Mouse (Mus musculus): Measurements from ENCODE around the gene Hs1bp3.

Hs1bp3 gene

GRCm38 (mm10) chr12:8301011-8301814, 12.0 kb upstream of the Hs1bp3 start:
- no peak for DNase-seq (ENCODE audit: low read depth, low spot score)

- no peak for DNase-seq (ENCODE audit: low read depth, low spot score)
These were observed 11.3 kb upstream of the Hs1bp3 start, which contains the start of gene Gdf7 for GRCm38 (mm10) chr12:8301841-8302431. Gdf7 (minus strand) TSS chr12:8301954.

DNA sequence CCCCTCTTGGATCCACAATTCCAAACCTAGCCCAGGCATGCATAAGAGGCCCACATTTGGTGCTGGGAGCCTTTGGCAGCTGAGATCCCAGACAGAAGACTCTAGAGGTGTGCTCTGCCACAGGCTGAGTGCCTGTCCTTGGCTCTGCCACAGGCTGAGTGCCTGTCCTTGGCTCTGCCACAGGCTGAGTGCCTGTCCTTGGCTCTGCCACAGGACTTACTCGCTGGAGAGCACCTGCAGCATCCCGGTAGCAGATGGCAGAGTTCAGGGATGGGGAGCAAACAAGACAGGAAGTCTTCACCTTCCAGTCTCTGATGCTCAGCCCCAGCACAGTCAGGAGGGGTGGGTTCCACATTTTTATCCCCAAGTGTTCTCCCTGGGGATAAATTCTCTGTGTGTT, 8.0 kb upstream of the Hs1bp3 start:
- DNase-seq (ENCODE audit: low read depth, low spot score): no peak

DNA sequence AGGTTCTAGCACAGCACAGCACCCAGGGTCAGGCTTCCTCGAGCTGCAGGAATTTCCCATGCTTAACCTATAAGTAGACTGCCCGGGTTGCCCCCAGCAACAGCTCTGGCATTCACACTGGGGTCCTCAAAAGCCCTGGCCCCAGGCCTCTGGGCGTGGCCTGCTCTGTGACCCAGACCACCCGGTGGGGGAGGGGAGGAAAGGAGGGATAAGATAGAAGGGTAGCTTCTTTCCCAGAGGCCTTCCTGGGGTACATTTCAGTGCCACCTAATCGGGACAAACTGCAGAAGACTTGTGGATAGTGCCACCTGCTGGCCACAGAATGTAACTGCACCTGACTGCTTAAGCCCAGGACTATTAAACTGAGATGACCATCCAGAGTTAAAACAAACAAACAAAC, 6.8 kb upstream of the Hs1bp3 start:
- peak; percentile 78 for DNase-seq (ENCODE audit: low read depth, low spot score)

- DNase-seq (ENCODE audit: low read depth, low spot score): peak; percentile 64
These were observed 6.3 kb upstream of the Hs1bp3 start for GRCm38 (mm10) chr12:8306910-8307309.

- DNase-seq (ENCODE audit: low read depth, low spot score): no peak
These were observed 2.2 kb upstream of the Hs1bp3 start for GRCm38 (mm10) chr12:8310992-8311391.

DNA sequence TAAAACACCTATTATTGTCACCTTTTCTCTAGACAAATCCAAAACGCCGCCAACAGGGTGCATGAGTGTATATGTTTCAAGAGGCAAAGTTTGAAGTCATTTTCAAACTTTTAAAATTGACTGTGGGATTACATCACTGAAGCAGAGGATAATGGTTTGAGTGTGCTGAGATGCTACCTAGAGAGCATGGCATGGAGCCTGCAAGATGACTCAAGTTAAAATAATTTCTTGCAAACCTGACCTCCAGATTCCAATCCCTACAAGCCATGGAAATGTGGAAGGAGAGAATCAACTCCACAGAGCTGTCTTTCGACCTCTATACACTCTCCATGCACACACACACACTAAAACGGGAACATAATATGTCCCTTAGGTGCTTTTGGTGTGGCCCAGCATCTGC, 966 bp upstream of the Hs1bp3 start:
- DNase-seq (ENCODE audit: low read depth, low spot score): no peak

- no peak for DNase-seq (ENCODE audit: low read depth, low spot score)
These were observed 541 bp downstream of the Hs1bp3 start for GRCm38 (mm10) chr12:8313773-8314172.

DNA sequence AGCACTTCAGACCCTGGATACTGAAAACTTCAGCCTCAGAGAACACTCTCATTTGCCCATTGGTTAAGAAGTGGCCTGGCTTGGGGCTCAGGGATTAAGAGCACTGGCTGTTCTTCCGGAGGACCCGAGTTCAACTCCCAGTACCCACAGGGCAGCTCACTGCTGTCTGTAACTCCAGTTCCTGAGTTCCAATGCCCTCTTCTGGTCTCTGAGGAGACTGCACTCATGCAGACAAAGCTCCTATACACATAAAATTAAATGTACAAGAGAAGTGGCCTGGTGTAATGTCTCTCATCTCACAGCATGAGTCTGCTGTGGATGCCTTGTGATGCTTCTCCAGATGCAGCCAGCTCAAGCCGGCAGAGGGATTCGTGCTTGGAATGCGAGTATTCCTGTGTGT, 3.3 kb downstream of the Hs1bp3 start:
- peak; percentile 24 for DNase-seq (ENCODE audit: low read depth, low spot score)

- DNase-seq (ENCODE audit: low read depth, low spot score): peak; percentile 83
These were observed 7.0 kb downstream of the Hs1bp3 start for GRCm38 (mm10) chr12:8320084-8320713.

- no peak for DNase-seq (ENCODE audit: low read depth, low spot score)
These were observed 8.3 kb downstream of the Hs1bp3 start for GRCm38 (mm10) chr12:8321506-8321905.

GRCm38 (mm10) chr12:8324086-8324485, 10.9 kb downstream of the Hs1bp3 start:
- DNase-seq (ENCODE audit: low read depth, low spot score): no peak

- DNase-seq (ENCODE audit: low read depth, low spot score): no peak
These were observed 12.2 kb downstream of the Hs1bp3 start for GRCm38 (mm10) chr12:8325245-8325942.

DNA sequence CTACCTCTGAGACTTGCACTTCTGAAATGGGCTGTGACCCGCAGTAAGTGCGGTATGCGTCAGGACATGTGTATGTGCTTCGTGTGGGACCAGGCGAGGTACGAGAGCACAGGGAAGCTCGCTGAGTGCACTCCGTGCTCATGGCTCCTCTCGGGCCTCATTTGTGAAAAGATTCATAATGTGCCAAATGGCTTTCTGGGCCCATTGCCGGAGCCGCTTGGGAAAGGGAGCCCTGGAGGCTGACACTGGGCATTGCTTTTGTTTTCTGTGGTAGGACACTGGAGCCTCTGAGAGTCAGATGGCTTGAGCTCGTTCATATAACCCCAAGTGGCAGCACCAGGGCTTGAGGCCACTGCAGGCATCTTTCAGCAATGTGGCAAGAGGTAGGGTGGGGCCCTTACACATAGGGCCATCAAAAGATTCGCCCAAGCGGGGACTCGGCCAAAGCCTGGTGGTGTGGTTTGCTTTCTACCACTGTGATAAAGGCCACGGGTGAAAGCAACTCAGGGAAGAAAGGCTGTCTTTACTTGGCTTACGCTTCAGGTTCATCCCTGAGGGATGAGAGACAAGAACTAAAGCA, 12.8 kb downstream of the Hs1bp3 start:
- DNase-seq (ENCODE audit: low read depth, low spot score): no peak

- DNase-seq (ENCODE audit: low read depth, low spot score): peak; percentile 92
These were observed 13.8 kb downstream of the Hs1bp3 start for GRCm38 (mm10) chr12:8326825-8327674.

DNA sequence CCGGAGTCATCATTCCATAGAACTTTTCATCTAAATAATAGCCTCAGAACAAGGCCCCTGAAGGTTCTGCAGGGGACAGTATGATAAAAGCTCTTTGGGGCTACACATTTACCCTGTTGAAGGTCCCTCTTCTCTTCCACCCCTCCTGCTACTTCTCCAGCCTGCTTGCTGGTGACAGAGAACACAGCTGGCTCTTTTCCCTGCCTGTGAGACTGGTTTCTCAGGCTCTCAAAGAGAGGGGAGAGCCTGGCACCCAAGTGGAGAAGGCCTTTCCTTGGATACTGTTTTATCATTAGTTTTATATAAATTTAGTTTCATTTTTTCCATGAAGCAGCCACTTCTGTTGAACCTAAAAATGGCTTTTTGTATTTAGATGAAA, 14.4 kb downstream of the Hs1bp3 start:
- DNase-seq (ENCODE audit: low read depth, low spot score): no peak

- DNase-seq (ENCODE audit: low read depth, low spot score): no peak
These were observed 16.0 kb downstream of the Hs1bp3 start for GRCm38 (mm10) chr12:8329236-8329635.

DNA sequence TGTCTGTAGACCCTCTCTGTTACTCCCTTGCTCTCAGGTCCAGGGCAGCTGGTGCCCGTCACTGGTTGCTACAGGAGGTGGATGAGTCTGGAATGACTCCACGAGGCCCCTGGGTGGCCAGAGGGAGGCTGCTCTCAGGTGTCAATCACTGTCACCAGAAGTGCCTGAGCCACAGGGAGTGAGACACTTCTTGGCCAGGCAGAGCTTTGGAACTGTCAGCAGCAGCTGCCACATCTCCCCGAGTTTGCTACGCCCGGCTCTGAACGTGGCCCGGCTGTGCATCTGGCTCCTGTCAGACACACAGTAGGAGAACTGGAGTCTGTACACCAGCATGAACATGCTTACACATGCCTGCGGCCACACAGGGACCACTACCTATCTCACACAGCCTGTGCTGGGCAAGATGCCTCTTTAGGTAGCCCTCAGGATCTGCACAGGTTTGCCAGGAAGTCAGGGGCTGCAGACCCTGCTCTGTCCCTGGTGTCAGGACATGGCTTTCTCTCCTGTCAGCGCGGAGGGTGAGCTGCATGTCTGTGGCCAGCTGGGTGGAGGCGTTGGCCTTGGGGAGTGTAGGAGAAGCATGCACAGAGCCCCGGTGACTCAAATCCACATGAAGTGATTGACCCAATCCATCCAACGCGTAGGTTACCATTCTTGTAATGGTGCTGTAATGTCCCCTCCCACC, 18.4 kb downstream of the Hs1bp3 start:
- no peak for DNase-seq (ENCODE audit: low read depth, low spot score)

- DNase-seq (ENCODE audit: low read depth, low spot score): no peak
These were observed 18.9 kb downstream of the Hs1bp3 start for GRCm38 (mm10) chr12:8332174-8332542.

DNA sequence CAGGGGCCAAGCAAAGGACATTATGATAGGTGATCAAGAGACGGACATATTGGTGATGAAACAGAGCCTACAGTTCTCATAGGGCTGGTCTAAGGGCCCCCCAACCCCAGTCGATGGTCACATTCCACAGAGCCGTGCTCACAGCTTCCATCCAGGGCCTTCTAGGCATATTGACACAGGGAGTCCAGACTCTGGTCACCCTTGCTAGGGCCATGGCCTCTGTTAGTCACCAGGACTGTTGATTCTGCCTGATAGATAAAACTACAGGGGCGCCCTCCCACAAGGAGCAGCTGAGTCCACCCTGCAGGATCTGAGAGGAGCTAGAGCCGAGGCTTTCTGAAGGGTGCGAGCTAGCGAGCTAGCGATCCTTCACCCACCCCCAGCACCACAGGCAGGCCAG, 20.4 kb downstream of the Hs1bp3 start:
- DNase-seq (ENCODE audit: low read depth, low spot score): no peak
